Mouse (Mus musculus) kidney, postnatal 4 days (tissue): ENCODE measurements around the gene Zxdc.

ENCODE experiments used
- DNase-seq, 2 experiments: peaks; one replicate each; pipeline ENCODE4 v3.0.0; 2021; ENCODE audit warnings: mixed read lengths in 2 of 2

Gene Zxdc

GRCm38 (mm10) chr6:90377708-90378107, 8.4 kb downstream of the Zxdc start:
- no peak for DNase-seq

GRCm38 (mm10) chr6:90381465-90381864, 12.2 kb downstream of the Zxdc start:
- no peak for DNase-seq

GRCm38 (mm10) chr6:90390629-90391028, 21.3 kb downstream of the Zxdc start:
- DNase-seq: no peak

GRCm38 (mm10) chr6:90393948-90394347, 24.7 kb downstream of the Zxdc start:
- DNase-seq: no peak

- no peak for DNase-seq
Measured at GRCm38 (mm10) chr6:90395751-90396150, 26.5 kb downstream of the Zxdc start.

- no peak for DNase-seq
Measured at GRCm38 (mm10) chr6:90397291-90397690, 28.0 kb downstream of the Zxdc start.

GRCm38 (mm10) chr6:90408632-90409031, 39.3 kb downstream of the Zxdc start:
- no peak for DNase-seq

GRCm38 (mm10) chr6:90410972-90411371, 41.7 kb downstream of the Zxdc start:
- DNase-seq: no peak

GRCm38 (mm10) chr6:90411926-90412325, 42.6 kb downstream of the Zxdc start:
- no peak for DNase-seq

- DNase-seq: peak; percentile 86 to 91
Measured at GRCm38 (mm10) chr6:90422565-90422964, 53.3 kb downstream of the Zxdc start.

- DNase-seq: no peak
Measured at GRCm38 (mm10) chr6:90425361-90425760, 56.1 kb downstream of the Zxdc start.

GRCm38 (mm10) chr6:90426003-90426402, 56.7 kb downstream of the Zxdc start:
- no peak for DNase-seq

- peak; percentile 87 to 90 for DNase-seq
Measured at GRCm38 (mm10) chr6:90428380-90428974, 59.2 kb downstream of the Zxdc start, which contains the start of gene Cfap100. Cfap100 (minus strand) TSS chr6:90428797.

- DNase-seq: no peak
Measured at GRCm38 (mm10) chr6:90429911-90430310, 60.6 kb downstream of the Zxdc start.

GRCm38 (mm10) chr6:90431487-90431886, 62.2 kb downstream of the Zxdc start:
- DNase-seq: no peak

- no peak for DNase-seq
Measured at GRCm38 (mm10) chr6:90434687-90435086, 65.4 kb downstream of the Zxdc start.

GRCm38 (mm10) chr6:90435195-90435618, 65.9 kb downstream of the Zxdc start:
- DNase-seq: peak; percentile 91 to 92

- DNase-seq: no peak
Measured at GRCm38 (mm10) chr6:90436192-90436907, 67.1 kb downstream of the Zxdc start.

GRCm38 (mm10) chr6:90437041-90437440, 67.7 kb downstream of the Zxdc start:
- no peak for DNase-seq

GRCm38 (mm10) chr6:90446883-90447282, 77.6 kb downstream of the Zxdc start:
- no peak for DNase-seq

- peak; percentile 94 for DNase-seq
Measured at GRCm38 (mm10) chr6:90450179-90450578, 80.9 kb downstream of the Zxdc start.

- DNase-seq: peak; percentile 44 to 68
Measured at GRCm38 (mm10) chr6:90450697-90451096, 81.4 kb downstream of the Zxdc start.

GRCm38 (mm10) chr6:90451512-90451911, 82.2 kb downstream of the Zxdc start:
- DNase-seq: no peak

GRCm38 (mm10) chr6:90452603-90453002, 83.3 kb downstream of the Zxdc start:
- no peak for DNase-seq
